Mouse (Mus musculus): ENCODE data around the gene Padi2.
A peak's percentile ranks its signal among the peaks of the same experiment; 100 is the strongest.

The Padi2 gene

DNA sequence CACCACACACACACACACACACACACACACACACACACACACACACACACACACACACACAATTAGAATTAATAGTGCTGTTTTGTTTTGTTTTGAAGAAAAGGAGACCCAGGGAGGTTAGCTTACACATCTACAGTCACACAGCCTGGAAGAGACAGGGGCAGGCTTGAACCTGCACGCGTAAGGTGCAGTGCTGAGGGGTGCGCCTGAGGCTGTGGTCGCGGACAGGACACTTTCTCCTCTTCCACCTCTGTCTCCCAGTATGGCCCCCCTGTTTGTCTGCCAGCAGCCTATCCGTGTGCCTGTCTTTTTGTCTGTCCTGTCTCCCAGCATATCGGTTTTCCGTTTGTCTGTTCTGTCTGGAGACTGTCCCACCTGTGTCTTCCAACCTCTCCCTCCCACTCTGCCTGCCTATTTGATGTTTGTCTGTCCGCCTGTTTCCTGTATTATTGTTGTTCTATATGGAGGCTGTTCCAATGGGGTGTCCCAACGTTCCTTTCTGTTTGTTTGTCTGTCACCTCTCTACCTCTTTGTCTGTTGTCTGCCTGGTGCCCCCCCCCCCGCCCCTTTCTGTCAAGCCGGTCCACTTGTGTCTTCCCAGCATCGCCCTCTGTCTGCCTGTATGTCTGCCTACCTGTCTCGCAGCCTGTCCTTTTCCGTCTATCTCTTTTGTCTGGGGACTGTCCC lies 80.0 kb downstream of the Padi2 start:
- DNase-seq (ENCODE audit: low spot score in 2 of 2), result no peak

DNA sequence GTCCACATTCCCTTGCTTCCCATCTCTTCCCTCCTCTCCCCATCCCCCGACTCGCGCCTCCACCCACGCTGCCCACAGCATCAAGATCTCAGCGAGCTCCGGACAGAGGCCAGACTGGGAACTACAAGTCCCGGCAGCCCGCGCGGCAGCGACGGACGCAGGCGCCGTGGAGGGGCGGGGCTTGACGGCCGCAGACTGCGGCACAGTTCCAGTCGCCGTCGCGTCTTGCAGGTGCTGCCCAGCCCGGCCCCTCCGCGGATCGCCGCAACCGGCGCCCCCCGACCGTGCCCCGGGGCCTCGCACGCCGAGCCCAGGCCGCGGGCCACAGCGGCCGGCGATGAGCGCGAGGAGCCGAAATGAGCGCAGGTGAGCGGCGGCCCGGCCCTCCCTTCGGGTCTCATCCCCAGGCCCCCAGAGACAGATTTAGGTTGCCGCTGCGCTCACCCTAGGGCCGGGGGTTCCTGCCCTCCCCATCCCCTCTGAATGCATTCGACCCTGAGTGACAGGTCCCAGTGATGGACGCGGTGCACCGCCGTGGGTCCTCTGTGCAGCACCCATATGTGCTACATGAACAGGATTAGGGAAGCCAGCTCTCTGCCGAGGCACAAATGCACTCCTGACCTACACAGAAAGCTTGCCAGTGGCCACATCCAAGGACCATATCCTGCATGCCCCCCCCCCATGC lies 80.7 kb downstream of the Padi2 start, which contains the start of gene Atp13a2:
Gene Atp13a2, plus strand, starts transcription at position 163 of the 685 bp plus-strand sequence.
- peak; percentile 88 to 91 for DNase-seq (ENCODE audit: low spot score in 2 of 2)

GRCm38 (mm10) chr4:140987476-140987875 lies 81.3 kb downstream of the Padi2 start:
- no peak for DNase-seq (ENCODE audit: low spot score in 2 of 2)

DNA sequence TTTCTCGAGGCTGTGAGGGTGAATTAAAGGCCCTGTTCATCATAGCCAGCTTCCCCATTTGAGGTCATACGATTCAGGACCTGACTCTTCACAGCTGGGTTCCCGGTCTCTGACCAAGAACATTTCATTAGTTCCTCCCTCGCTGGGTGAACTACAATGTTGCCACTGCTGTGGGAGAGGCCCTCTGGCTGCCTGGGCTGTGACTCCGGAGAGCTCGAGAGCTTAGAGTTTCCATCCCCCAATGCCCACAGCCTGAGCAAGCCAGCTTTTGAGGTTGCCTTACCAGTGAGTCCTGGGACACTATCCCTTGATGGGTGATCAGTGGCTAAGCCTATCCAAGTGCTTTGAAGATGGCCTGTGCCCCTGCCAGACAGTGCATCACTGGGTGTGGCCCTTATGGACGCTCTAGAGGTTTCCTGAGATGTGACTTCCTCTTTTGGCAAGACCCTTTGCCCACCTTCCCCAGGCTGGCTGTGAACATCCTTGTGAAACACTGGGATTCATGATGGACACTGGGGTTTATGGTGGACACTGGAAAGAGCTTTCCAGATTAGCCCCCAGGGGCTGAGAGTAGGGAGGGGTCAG lies 82.7 kb downstream of the Padi2 start:
- DNase-seq (ENCODE audit: low spot score in 2 of 2), result no peak

- DNase-seq (ENCODE audit: low spot score in 2 of 2), result no peak
Measured at GRCm38 (mm10) chr4:140989447-140989846, 83.3 kb downstream of the Padi2 start.

DNA sequence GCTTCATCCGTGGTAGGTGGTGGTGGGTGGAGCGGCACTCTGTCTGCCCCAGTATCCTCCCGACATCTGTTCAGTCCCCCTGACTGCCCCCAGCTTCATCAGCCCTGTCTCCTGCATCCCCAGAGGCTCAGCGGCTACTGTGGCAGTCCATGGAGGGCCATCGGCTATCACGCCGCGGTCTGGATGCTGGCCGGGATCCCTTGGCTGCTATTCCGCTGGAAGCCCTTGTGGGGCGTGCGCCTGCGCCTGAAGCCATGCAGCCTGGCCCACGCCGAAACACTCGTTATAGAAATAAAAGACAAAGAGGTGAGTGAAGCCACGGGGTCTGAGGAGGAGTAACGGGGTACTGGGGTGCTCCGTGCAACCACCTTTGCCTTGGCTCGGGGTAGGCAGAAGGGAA lies 86.1 kb downstream of the Padi2 start:
- no peak for DNase-seq (ENCODE audit: low spot score in 2 of 2)

DNA sequence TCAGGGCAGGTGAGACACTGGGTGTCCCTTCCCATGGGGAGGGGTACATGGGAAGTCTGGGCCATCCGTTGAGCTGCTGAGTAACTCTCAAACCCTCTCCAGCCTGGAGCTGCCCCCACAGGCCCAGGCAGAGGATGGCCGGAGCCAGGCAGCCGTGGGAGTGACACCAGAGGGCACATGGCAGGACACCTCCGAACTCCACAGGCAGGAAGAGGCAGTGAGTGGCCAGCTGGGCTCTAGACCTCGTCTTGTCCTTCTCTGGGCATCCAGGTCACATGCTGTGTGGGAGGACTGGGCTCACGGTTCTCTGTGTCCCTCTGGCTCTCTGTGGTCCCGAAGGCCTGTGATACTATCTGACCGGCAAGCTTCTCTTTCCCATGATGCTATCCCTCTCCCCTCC lies 87.7 kb downstream of the Padi2 start:
- no peak for DNase-seq (ENCODE audit: low spot score in 2 of 2)

DNA sequence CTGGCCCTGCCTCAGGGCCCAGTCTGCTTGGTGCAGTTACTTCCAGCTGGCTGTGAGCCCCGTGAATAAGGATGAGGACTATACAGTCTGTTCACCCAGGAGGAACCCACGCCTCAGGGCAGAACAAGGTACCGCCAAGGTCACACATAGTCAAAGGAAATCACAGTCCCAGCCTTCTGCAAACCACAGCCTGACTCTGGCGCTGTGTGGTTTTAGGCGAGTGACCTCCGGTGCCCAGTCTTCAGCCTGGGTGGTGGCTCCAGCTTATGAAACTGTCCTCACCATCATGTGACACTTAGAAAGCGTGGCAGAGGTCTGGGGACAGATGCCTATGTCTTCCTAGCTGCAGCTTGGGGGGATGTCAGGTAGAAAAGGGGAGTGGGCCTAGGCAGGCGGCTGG lies 89.7 kb downstream of the Padi2 start:
- no peak for DNase-seq (ENCODE audit: low spot score in 2 of 2)

DNA sequence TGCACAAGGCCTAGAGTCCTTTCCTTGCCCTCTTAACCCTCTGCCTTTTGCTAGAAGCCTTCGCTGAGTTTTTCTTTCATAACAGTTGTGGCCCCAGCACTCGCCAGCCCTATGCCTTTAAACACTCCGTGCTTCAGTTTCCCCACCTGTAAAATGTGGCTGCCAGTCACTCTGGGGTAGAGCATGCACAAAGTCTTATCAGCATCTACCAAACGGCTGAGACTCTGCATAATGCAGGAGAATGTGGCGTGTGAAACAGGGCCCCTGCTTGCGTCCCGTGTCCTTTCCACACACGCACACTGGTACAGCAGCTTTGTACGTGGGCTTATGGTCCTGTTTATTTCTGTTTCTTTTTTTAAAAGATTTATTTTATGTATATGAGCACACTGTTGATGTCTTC lies 90.7 kb downstream of the Padi2 start:
- no peak for DNase-seq (ENCODE audit: low spot score in 2 of 2)
